Mouse (Mus musculus) kidney, adult 2 months (tissue): ENCODE measurements around the gene Car9. TPM values are rescaled to one million over a fixed set of nuclear protein-coding genes. Genes with fewer than 3 reads are reported as not detected.
"Not testable (repeated sequence)": the region's sequence is repeated elsewhere in the genome, so short reads cannot be mapped to it uniquely, and the experiment has no call there.

Source experiments
- DNase-seq: peaks from one replicate; pipeline ENCODE4 v3.0.0; 2021
- H3K27ac ChIP-seq: fragments of 200-500 bp; 2 replicates; pipeline ENCODE4 v1.5.1; 2012; ENCODE audit warnings: low read depth, low read length, control low read depth, inconsistent platforms; ENCODE audit not compliant: insufficient read depth
- H3K27me3 ChIP-seq: fragments of 200-500 bp; replicated peaks from 2 replicates; pipeline ENCODE4 v1.6.1; 2012; ENCODE audit warnings: mild to moderate bottlenecking, moderate library complexity, low read length, inconsistent platforms; ENCODE audit not compliant: control insufficient read depth, insufficient read depth
- H3K36me3 ChIP-seq: fragments of 200-500 bp; 2 replicates; pipeline ENCODE4 v1.6.1; 2012; ENCODE audit warnings: mild to moderate bottlenecking, moderate library complexity, low read length, inconsistent platforms; ENCODE audit not compliant: control insufficient read depth, insufficient read depth
- H3K4me1 ChIP-seq: fragments of 200-500 bp; 2 replicates; pipeline ENCODE4 v1.6.1; 2011; ENCODE audit warnings: low read length; ENCODE audit not compliant: control insufficient read depth, insufficient read depth
- H3K4me3 ChIP-seq: fragments of 200-500 bp; 2 replicates; pipeline ENCODE4 v1.5.1; 2011; ENCODE audit warnings: mild to moderate bottlenecking, low read depth, low read length, control low read depth; ENCODE audit not compliant: insufficient read depth
- CTCF ChIP-seq: fragments of 200-500 bp; conservative IDR thresholded peaks from 2 replicates; pipeline ENCODE4 v1.5.1; 2011; ENCODE audit warnings: low read depth, mild to moderate bottlenecking, control low read depth, low read length, moderate library complexity, mixed read lengths; ENCODE audit not compliant: insufficient read depth, insufficient read length
- POLR2A ChIP-seq: fragments of 200-500 bp; IDR thresholded peaks from one replicate; pipeline ENCODE4 v1.6.1; 2011; ENCODE audit warnings: low read depth, low read length, control low read depth
- WGBS: fragments of 180-500 bp; shearing (Covaris S2); methylation state at CpG from one replicate; pipeline ENCODE4 v1.1.7; 2018; 5-methylcytosine and 5-hydroxymethylcytosine counted together
- polyA plus RNA-seq: library from polyadenylated mRNA; depleted of rRNA; stranded (reverse); fragments of >200 nt; gene quantifications from 2 replicates; pipeline ENCODE4 v1.2.3, GENCODE M21; 2012

Gene Car9
- polyA plus RNA-seq, 1 experiment = 4.9 TPM

DNA sequence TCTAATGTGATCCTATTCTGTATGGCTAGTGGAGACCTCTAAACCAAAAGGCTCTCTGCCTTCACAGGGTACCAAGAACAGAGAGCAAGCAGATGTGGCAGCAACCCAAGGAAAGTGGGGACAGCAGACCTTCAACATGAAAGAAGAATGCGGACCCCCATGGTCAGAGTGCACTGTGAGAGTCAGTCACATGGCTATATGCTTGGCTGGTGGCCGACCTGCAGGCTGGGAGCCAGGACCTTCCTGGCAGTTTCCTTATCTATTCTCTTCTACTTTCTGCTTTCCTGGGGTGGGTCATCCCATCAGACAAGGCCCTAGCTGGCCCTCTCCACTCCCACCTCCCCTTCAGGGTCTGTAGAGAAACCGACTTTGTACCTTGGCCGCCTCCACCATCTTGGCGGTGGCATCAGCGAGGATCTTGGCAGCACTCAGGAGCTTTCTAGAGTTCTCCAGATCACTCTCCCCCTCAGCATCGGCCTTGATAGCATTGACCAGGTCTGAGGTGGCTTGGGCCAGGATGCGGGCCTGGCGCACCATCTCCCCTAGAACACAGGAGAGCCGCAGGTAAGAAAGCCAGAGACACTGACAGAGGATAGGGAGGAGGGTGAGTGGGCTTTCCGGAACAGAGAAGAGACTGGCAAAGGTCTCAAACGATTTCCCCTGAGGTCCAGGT, 39.7 kb downstream of the Car9 start:
- 85% methylated on average over 12 of the region's 12 CpGs for WGBS
- H3K27ac ChIP-seq = no peak overlapping the region
- no peaks in the 10 kb centered on the region for H3K4me1 ChIP-seq
- peak; percentile 66 for DNase-seq
- H3K4me3 ChIP-seq = no peak overlapping the region
- TF ChIP-seq CTCF (no peak), POLR2A (no peak)
- H3K36me3 ChIP-seq = peaks cover 20% of the 10 kb centered on the region
- H3K27me3 ChIP-seq = no peaks in the 10 kb centered on the region

DNA sequence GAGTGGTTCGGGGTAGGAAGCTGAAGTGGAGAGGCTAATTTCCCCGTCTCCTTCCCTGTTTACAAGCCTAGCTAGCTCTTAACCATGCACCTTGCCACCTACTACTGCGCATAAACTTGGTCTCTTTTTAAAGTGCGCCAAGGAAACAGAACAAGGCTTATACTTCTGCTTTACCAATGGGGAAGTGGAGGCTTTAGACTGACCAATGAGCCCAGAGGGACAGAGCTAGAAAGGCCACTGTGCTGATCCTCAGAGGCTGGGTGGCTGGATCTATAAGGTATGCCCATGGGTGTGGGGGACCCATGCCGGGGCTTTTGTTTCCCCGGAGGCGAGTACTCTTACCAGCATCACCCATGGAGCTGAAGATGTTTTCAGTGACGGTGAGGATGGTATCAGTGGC, 40.4 kb downstream of the Car9 start:
- Histone ChIP-seq H3K36me3 (peaks cover 22% of the 10 kb centered on the region), H3K27me3 (no peaks in the 10 kb centered on the region), H3K4me3 (no peak overlapping the region), H3K27ac (no peak overlapping the region), H3K4me1 (no peaks in the 10 kb centered on the region)
- TF ChIP-seq POLR2A = no peak
- no peak for TF ChIP-seq CTCF
- no peak for DNase-seq
- 92% methylated on average over 8 of the region's 8 CpGs for WGBS

DNA sequence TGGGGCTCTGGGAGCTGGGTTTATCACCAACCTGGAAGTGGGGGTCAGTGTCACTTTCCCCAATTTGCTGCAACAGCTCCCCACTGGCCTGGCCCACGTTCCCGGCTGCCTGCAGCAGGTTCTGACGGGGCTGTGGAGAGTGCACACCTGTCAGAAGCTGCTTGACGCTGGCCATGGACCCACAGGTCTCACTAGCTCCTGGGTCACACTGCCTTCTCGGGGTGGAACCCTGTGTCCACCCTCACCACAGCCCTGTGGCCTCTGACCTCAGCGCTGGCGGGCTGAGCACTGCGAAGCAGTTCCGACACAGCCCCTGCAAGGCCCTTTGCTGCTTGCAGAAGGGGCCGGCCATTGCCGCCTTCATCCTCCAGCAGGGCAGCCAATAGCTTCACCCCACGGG, 42.3 kb downstream of the Car9 start:
- 91% methylated on average over 12 of the region's 12 CpGs for WGBS
- Histone ChIP-seq H3K36me3 (peaks cover 25% of the 10 kb centered on the region), H3K27me3 (no peaks in the 10 kb centered on the region), H3K4me3 (no peak overlapping the region), H3K4me1 (no peaks in the 10 kb centered on the region), H3K27ac (no peak overlapping the region)
- no peak for TF ChIP-seq CTCF
- no peak for TF ChIP-seq POLR2A
- DNase-seq = no peak

DNA sequence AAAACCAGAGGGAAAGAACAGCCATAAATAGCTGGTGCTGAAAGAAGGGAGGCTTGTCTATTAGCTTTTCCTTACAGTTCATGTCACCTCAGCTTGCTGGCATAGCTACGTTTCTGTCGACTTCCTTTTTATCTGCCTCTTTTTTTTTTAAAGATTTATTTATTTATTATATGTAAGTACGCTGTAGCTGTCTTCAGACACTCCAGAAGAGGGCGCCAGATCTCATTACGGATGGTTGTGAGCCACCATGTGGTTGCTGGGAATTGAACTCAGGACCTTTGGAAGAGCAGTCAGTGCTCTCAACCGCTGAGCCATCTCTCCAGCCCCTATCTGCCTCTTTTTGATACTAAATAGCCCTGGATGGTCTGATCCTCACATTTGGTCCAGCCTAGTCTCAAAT, 45.1 kb downstream of the Car9 start:
- peaks cover 17% of the 10 kb centered on the region for H3K36me3 ChIP-seq
- DNase-seq, H3K4me1 ChIP-seq, H3K4me3 ChIP-seq, H3K27me3 ChIP-seq, H3K27ac ChIP-seq: not testable (repeated sequence)
- 82% methylated on average over 6 of the region's 6 CpGs for WGBS

DNA sequence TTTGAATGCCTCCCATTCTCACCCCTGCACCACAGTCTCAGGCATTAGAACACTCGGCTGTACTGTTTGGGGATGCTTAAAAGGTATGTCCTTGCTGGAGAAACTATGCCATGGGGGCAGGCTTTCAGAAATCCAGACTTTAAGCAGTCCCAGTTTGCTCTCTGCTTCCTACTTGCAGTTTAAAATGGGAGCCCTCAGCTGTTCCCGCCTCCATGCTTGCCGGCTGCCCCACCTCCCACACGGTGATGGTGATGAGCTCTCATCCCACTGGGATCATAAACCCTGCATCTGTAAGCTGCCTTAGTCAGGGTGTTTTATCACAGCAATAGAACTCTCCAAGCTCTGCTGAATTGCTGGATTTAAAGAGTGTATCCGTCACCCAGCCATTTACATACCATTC, 45.7 kb downstream of the Car9 start:
- no peak for DNase-seq
- Histone ChIP-seq H3K4me3 (no peak overlapping the region), H3K27ac (no peak overlapping the region), H3K4me1 (peaks cover 5% of the 10 kb centered on the region), H3K36me3 (peaks cover 17% of the 10 kb centered on the region), H3K27me3 (no peaks in the 10 kb centered on the region)
- TF ChIP-seq CTCF = no peak
- no peak for TF ChIP-seq POLR2A
- WGBS = 71% methylated on average over 5 of the region's 5 CpGs

DNA sequence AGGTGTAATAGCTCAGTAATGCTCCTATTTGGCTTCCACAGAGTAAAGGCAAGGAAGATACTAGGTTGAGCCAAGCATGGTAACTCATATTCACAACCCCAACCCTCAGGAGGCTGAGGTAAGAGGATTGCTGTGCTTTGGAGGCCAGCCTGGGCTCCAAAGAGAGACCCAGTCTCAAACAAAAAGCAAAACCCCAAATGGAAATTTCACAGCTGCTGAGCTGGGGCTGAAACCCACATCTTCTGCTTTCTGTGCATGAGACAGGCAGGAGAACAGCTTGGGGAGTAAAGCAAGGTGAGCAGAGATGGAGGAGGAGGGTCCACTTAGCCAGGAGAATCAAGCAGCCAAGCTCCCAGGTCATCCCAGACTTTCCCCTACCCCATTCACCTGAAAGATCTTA, 47.1 kb downstream of the Car9 start:
- TF ChIP-seq CTCF = no peak
- TF ChIP-seq POLR2A = no peak
- no peak for DNase-seq
- Histone ChIP-seq H3K4me1 (peaks cover 19% of the 10 kb centered on the region), H3K36me3 (peaks cover 16% of the 10 kb centered on the region), H3K27ac (no peak overlapping the region), H3K27me3 (no peaks in the 10 kb centered on the region), H3K4me3 (no peak overlapping the region)

DNA sequence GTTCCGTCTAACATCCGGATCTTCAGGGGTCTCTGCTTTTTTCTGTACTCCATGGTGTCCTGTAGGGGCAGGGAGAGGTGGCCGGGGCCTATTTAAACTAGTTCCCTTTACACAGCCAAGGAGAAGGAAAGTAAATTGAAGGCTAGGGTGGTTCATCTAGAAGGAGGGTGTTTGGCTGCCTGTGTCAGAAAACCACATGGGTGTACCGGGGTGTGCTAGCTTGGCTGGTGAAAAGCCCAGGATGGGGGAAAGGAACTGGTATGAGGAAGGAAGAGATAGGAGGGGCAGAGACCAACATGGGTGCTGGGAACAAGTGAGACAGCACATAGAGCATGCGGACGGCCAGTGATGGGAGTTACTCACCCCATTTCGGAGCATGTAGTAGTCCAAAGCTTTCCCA, 49.2 kb downstream of the Car9 start:
- no peak for DNase-seq
- H3K27ac ChIP-seq = no peak overlapping the region
- 96% methylated on average over 7 of the region's 7 CpGs for WGBS
- TF ChIP-seq CTCF (no peak), POLR2A (no peak)
- no peaks in the 10 kb centered on the region for H3K27me3 ChIP-seq
- no peak overlapping the region for H3K4me3 ChIP-seq
- H3K4me1 ChIP-seq = peaks cover 31% of the 10 kb centered on the region
- H3K36me3 ChIP-seq = peaks cover 12% of the 10 kb centered on the region
